Mouse (Mus musculus) kidney, embryonic 16.5 days (tissue): ENCODE data around the gene Hcrtr1. TPM values are rescaled to one million over a fixed set of nuclear protein-coding genes. Genes with fewer than 3 reads are reported as not detected.

ENCODE experiments used
- ATAC-seq: fragments of 200-750 bp; cut with Nextera tagmentation; 2 replicates; pipeline ENCODE4 v1.8.0; 2017; ENCODE audit warnings: moderate TSS enrichment; ENCODE audit not compliant: low FRiP score, low TSS enrichment
- H3K27ac ChIP-seq: fragments of 300-500 bp; sonication (generic); 2 replicates; pipeline ENCODE4 v1.5.1; 2014; ENCODE audit warnings: low read length
- H3K27me3 ChIP-seq: fragments of 300-500 bp; sonication (generic); 2 replicates; pipeline ENCODE4 v1.6.1; 2014; ENCODE audit warnings: low read length, control low read depth, mixed read lengths; ENCODE audit not compliant: insufficient read depth
- H3K36me3 ChIP-seq: fragments of 300-500 bp; sonication (generic); 2 replicates; pipeline ENCODE4 v1.6.1; 2014; ENCODE audit warnings: low read length, control low read depth, mixed read lengths; ENCODE audit not compliant: insufficient read depth
- H3K4me1 ChIP-seq: fragments of 300-500 bp; sonication (generic); 2 replicates; pipeline ENCODE4 v1.6.1; 2014; ENCODE audit warnings: low read length, control low read depth, mixed read lengths; ENCODE audit not compliant: insufficient read depth
- H3K4me2 ChIP-seq: fragments of 300-500 bp; sonication (generic); replicated peaks from 2 replicates; pipeline ENCODE4 v1.6.1; 2014; ENCODE audit warnings: low read depth, low read length
- H3K4me3 ChIP-seq: fragments of 300-500 bp; sonication (generic); 2 replicates; pipeline ENCODE4 v1.5.1; 2014; ENCODE audit warnings: mild to moderate bottlenecking, low read length
- H3K9ac ChIP-seq: fragments of 300-500 bp; sonication (generic); replicated peaks from 2 replicates; pipeline ENCODE4 v1.6.1; 2014; ENCODE audit warnings: low read length
- H3K9me3 ChIP-seq: fragments of 300-500 bp; sonication (generic); 2 replicates; pipeline ENCODE4 v1.6.1; 2016; ENCODE audit warnings: low read length, control low read depth
- WGBS: fragments of 180-500 bp; shearing (Covaris S2); extraction: QIAGEN DNeasy Blood & Tissue Kit; methylation state at CpG from one replicate; pipeline ENCODE4 v1.1.7; 2014; 5-methylcytosine and 5-hydroxymethylcytosine counted together
- polyA plus RNA-seq: library from polyadenylated mRNA; unstranded; fragments of >200 nt; fragmentation: Nextera tagmentation; extraction: Ambion mirVana; gene quantifications from 2 replicates; pipeline ENCODE4 v1.2.1, GENCODE M21; 2015

Hcrtr1 gene
- polyA plus RNA-seq, 1 experiment from 2014 or later = 0.19 TPM

DNA sequence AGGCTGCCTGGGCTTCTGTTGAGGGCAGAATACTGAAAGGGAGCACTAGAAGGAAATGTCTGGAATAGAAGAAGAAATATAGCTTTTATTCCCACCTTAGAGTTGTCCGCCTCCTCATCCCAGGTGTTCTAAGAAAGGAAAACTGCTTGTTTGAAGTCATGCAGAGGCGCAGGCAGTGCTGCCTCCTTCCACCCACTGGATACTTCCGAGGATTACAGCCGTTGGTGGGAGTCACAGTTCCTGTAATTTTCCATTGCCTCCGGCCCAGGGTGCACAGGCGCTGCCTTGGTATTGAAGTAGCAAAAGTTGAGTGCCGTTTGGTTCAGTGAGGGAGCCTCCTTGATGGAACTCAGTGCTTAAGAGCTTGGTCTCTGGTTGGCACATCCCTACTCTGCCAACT is 29.1 kb downstream of the Hcrtr1 start:
- no peak for ATAC-seq
- no peak overlapping the region for H3K27ac ChIP-seq
- H3K4me1 ChIP-seq = peaks cover 9% of the 10 kb centered on the region
- 83% methylated on average over 7 of the region's 7 CpGs for WGBS
- H3K4me2 ChIP-seq = no peak overlapping the region
- H3K9me3 ChIP-seq = no peaks in the 10 kb centered on the region
- no peak overlapping the region for H3K9ac ChIP-seq
- no peak overlapping the region for H3K4me3 ChIP-seq
- H3K27me3 ChIP-seq = no peaks in the 10 kb centered on the region
- 0 out of 2 replicates have a peak, but pooled peaks cover 4% of the 10 kb centered on the region for H3K36me3 ChIP-seq

- Histone ChIP-seq H3K4me2 (no peak overlapping the region), H3K36me3 (0 out of 2 replicates have a peak, but pooled peaks cover 4% of the 10 kb centered on the region), H3K9me3 (no peaks in the 10 kb centered on the region), H3K4me3 (no peak overlapping the region), H3K4me1 (peaks cover 10% of the 10 kb centered on the region), H3K27me3 (no peaks in the 10 kb centered on the region), H3K9ac (no peak overlapping the region), H3K27ac (no peak overlapping the region)
- 93% methylated on average over 9 of the region's 9 CpGs for WGBS
- ATAC-seq = no peak
Observed at GRCm38 (mm10) chr4:130109666-130110065, 29.5 kb downstream of the Hcrtr1 start.

GRCm38 (mm10) chr4:130108929-130109328 is 30.2 kb downstream of the Hcrtr1 start:
- Histone ChIP-seq H3K4me1 (peaks cover 10% of the 10 kb centered on the region), H3K4me2 (no peak overlapping the region), H3K27ac (no peak overlapping the region), H3K4me3 (no peak overlapping the region), H3K9ac (0 out of 2 replicates have a peak overlapping the region, but pooled peaks have one; percentile 14), H3K9me3 (no peaks in the 10 kb centered on the region), H3K27me3 (no peaks in the 10 kb centered on the region), H3K36me3 (0 out of 2 replicates have a peak, but pooled peaks cover 4% of the 10 kb centered on the region)
- WGBS = 84% methylated on average over 3 of the region's 3 CpGs
- ATAC-seq = no peak

GRCm38 (mm10) chr4:130107444-130108131 is 31.6 kb downstream of the Hcrtr1 start:
- Histone ChIP-seq H3K4me1 (peaks cover 10% of the 10 kb centered on the region), H3K36me3 (0 out of 2 replicates have a peak, but pooled peaks cover 3% of the 10 kb centered on the region), H3K27ac (peak overlapping the region; percentile 69), H3K9ac (peak overlapping the region; percentile 76), H3K4me3 (peak overlapping the region; percentile 72), H3K27me3 (no peaks in the 10 kb centered on the region), H3K9me3 (no peaks in the 10 kb centered on the region), H3K4me2 (peak overlapping the region; percentile 69)
- under 1% methylated on average over 39 of the region's 39 CpGs for WGBS
- ATAC-seq = peak; percentile 94

DNA sequence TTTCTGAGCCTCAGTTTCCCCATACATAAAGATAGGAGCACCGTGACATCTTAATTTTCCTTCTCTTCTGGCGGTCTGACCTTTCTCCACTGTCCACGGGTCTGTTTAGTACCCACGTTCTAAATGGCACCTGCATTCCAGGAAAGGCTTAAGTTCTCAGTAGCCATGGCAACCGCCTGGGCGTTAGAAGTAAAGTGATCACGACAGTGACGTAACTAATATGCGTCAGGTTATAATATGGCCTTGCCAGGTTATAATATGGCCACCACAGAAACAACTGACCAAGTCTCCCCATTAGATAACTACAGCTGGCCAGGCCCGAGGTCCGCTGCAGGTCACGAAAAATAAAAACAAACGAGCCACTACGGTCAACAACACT is 32.1 kb downstream of the Hcrtr1 start:
- Histone ChIP-seq H3K27ac (peak overlapping the region; percentile 36), H3K4me3 (peak overlapping the region; percentile 72), H3K4me2 (peak overlapping the region; percentile 69), H3K9me3 (no peaks in the 10 kb centered on the region), H3K36me3 (no peaks in the 10 kb centered on the region), H3K4me1 (peaks cover 12% of the 10 kb centered on the region), H3K27me3 (no peaks in the 10 kb centered on the region), H3K9ac (peak overlapping the region; percentile 40; the same call in 1 of the 2 replicates)
- peak; percentile 55; the same call in 1 of the 2 replicates for ATAC-seq
- WGBS = 10% methylated on average over 14 of the region's 14 CpGs

GRCm38 (mm10) chr4:130104584-130104983 is 34.6 kb downstream of the Hcrtr1 start:
- peak overlapping the region; percentile 78 for H3K27ac ChIP-seq
- 56% methylated on average over 4 of the region's 4 CpGs for WGBS

DNA sequence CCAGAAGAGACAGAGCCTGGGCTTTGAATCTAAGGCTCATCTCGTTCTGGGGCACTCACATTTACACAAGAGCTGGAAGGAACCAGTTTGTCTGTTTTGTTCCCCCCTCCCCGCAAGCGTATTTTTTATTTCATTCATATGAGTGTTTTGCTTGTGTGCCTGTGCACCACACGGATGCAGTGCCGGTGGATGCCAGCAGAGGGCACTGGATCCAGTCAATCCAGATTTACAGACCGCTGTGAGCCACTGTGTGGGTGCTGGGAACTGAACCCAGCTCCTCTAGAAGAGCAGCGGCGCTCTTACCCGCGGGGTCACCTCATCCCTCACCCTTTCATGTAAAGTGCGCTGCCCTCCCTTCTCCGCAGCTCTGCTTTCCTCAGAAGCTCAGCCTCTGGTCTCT is 35.5 kb downstream of the Hcrtr1 start:
- H3K9ac ChIP-seq = no peak overlapping the region
- H3K36me3 ChIP-seq = no peaks in the 10 kb centered on the region
- no peaks in the 10 kb centered on the region for H3K9me3 ChIP-seq
- H3K27me3 ChIP-seq = no peaks in the 10 kb centered on the region; the same call in 1 of the 2 replicates
- no peak for ATAC-seq
- 79% methylated on average over 12 of the region's 12 CpGs for WGBS
- H3K4me3 ChIP-seq = no peak overlapping the region
- H3K4me2 ChIP-seq = no peak overlapping the region
- H3K4me1 ChIP-seq = peaks cover 21% of the 10 kb centered on the region
- peak overlapping the region; percentile 78; the same call in 1 of the 2 replicates for H3K27ac ChIP-seq

More at GRCm38 (mm10) chr4:130104584-130104983, 34.6 kb downstream of the Hcrtr1 start:
- no peaks in the 10 kb centered on the region for H3K9me3 ChIP-seq
- peaks cover 25% of the 10 kb centered on the region for H3K4me1 ChIP-seq
- H3K4me2 ChIP-seq = no peak overlapping the region
- no peak overlapping the region for H3K4me3 ChIP-seq
- no peak for ATAC-seq
- no peak overlapping the region for H3K9ac ChIP-seq
- no peaks in the 10 kb centered on the region; the same call in 1 of the 2 replicates for H3K27me3 ChIP-seq
- H3K36me3 ChIP-seq = no peaks in the 10 kb centered on the region

- Histone ChIP-seq H3K9me3 (no peaks in the 10 kb centered on the region), H3K27ac (0 out of 2 replicates have a peak within 1 kb of the TSS, but pooled peaks have one; percentile 29), H3K4me1 (peaks cover 17% of the 10 kb centered on the region), H3K27me3 (no peaks in the 10 kb centered on the region; the same call in 1 of the 2 replicates), H3K36me3 (no peaks in the 10 kb centered on the region), H3K4me3 (no peak within 1 kb of the TSS), H3K4me2 (no peak within 1 kb of the TSS), H3K9ac (peak within 1 kb of the TSS; percentile 19; the same call in 1 of the 2 replicates)
- no peak for ATAC-seq
- 12% methylated on average over 6 of the region's 6 CpGs for WGBS
Observed at GRCm38 (mm10) chr4:130102111-130102651, 37.0 kb downstream of the Hcrtr1 start, which contains the start of gene Pef1. TSS of gene Pef1 (plus strand) at chr4:130102558.

GRCm38 (mm10) chr4:130101183-130101582 is 38.0 kb downstream of the Hcrtr1 start:
- WGBS = 45% methylated on average over 8 of the region's 8 CpGs
- H3K9me3 ChIP-seq = no peaks in the 10 kb centered on the region
- no peaks in the 10 kb centered on the region for H3K36me3 ChIP-seq
- no peak overlapping the region for H3K4me2 ChIP-seq
- H3K9ac ChIP-seq = no peak overlapping the region; the same call in 1 of the 2 replicates
- 0 out of 2 replicates have a peak overlapping the region, but pooled peaks have one; percentile 29 for H3K27ac ChIP-seq
- H3K4me1 ChIP-seq = peaks cover 17% of the 10 kb centered on the region
- ATAC-seq = no peak
- no peaks in the 10 kb centered on the region; the same call in 1 of the 2 replicates for H3K27me3 ChIP-seq
- no peak overlapping the region for H3K4me3 ChIP-seq
